In genomic region chr11:68580566-68580965, GRCm38 (mm10) we compare ENCODE assay signal across 26 mouse cellular contexts. TPM values are rescaled to one million over a fixed set of nuclear protein-coding genes. Genes with fewer than 3 reads are reported as not detected.
DNase-seq lines count a peak whose midpoint lies in the region; ATAC-seq lines count a peak whose summit lies in the region.
"Had no signal": no experiment of that assay in that cellular context is flagged by ENCODE, and none has a peak within 500 bp of the region (broad histone marks: within the 10 kb centered on the region; RNA-seq: fewer than 3 reads in every experiment).

No protein-coding gene starts in this region.

- peaks cover 16% of the 10 kb centered on the region for H3K4me1 ChIP-seq in hindbrain, embryonic 14.5 days (replicated peaks; ENCODE audit: control insufficient read depth, insufficient read depth, low read length)
- peaks cover 13% of the 10 kb centered on the region for H3K4me1 ChIP-seq in hindbrain, embryonic 16.5 days (ENCODE audit: control insufficient read depth, insufficient read depth, low read depth, low read length)
- H3K4me1 ChIP-seq in neural tube, embryonic 15.5 days, result peaks cover 9% of the 10 kb centered on the region
- peaks cover 23% of the 10 kb centered on the region for H3K4me1 ChIP-seq in forebrain, embryonic 16.5 days (replicated peaks; ENCODE audit: control insufficient read depth, insufficient read depth, low read length)
- H3K4me1 ChIP-seq: liver, embryonic 15.5 days had no signal

- no peaks in the 10 kb centered on the region for H3K9me3 ChIP-seq in hindbrain, embryonic 14.5 days (ENCODE audit: control insufficient read depth, low read length)
- H3K9me3 ChIP-seq in hindbrain, embryonic 16.5 days (ENCODE audit: control insufficient read depth, low read length), result no peaks in the 10 kb centered on the region
- no peaks in the 10 kb centered on the region for H3K9me3 ChIP-seq in neural tube, embryonic 15.5 days (replicated peaks)
- no peaks in the 10 kb centered on the region for H3K9me3 ChIP-seq in forebrain, embryonic 16.5 days (ENCODE audit: control insufficient read depth, low read length)
- H3K9me3 ChIP-seq: heart, embryonic 13.5 days; liver, embryonic 15.5 days; stomach, embryonic 15.5 days had no signal

- H3K4me3 ChIP-seq in hindbrain, embryonic 14.5 days (replicated peaks; ENCODE audit: low read length), result no peak overlapping the region
- H3K4me3 ChIP-seq in hindbrain, embryonic 16.5 days (ENCODE audit: low read length), result no peak overlapping the region
- no peak overlapping the region for H3K4me3 ChIP-seq in neural tube, embryonic 15.5 days (replicated peaks)
- no peak overlapping the region for H3K4me3 ChIP-seq in forebrain, embryonic 16.5 days (replicated peaks; ENCODE audit: low read length)
- H3K4me3 ChIP-seq: heart, embryonic 13.5 days; liver, embryonic 15.5 days; stomach, embryonic 15.5 days had no signal

- H3K27ac ChIP-seq in hindbrain, embryonic 14.5 days, result 0 out of 2 replicates have a peak overlapping the region, but pooled peaks have one; percentile 15
- H3K27ac ChIP-seq in hindbrain, embryonic 16.5 days (ENCODE audit: low read depth, low read length), result no peak overlapping the region
- H3K27ac ChIP-seq in neural tube, embryonic 15.5 days (replicated peaks), result peak overlapping the region; percentile 57; the same call in 1 of the 2 replicates
- H3K27ac ChIP-seq in forebrain, embryonic 16.5 days (ENCODE audit: low read length), result peak overlapping the region; percentile 31; the same call in 1 of the 2 replicates
- H3K27ac ChIP-seq: liver, embryonic 15.5 days; stomach, embryonic 15.5 days had no signal

- no peaks in the 10 kb centered on the region for H3K27me3 ChIP-seq in hindbrain, embryonic 14.5 days (ENCODE audit: control insufficient read depth, insufficient read depth, low read length)
- H3K27me3 ChIP-seq in hindbrain, embryonic 16.5 days (replicated peaks; ENCODE audit: control insufficient read depth, insufficient read depth, low read length), result no peaks in the 10 kb centered on the region
- no peaks in the 10 kb centered on the region for H3K27me3 ChIP-seq in neural tube, embryonic 15.5 days (replicated peaks)
- no peaks in the 10 kb centered on the region for H3K27me3 ChIP-seq in forebrain, embryonic 16.5 days (replicated peaks; ENCODE audit: control insufficient read depth, insufficient read depth, low read length)
- H3K27me3 ChIP-seq: heart, embryonic 13.5 days; liver, embryonic 15.5 days; stomach, embryonic 15.5 days had no signal

- DNase-seq in hindbrain, embryonic 14.5 days (ENCODE audit: low spot score), result no peak
- DNase-seq in neural tube, embryonic 10.5 days (ENCODE audit: extremely low spot score, low spot score), result no peak
- no peak for DNase-seq in urinary bladder, postnatal 36 days (ENCODE audit: low spot score in 2 of 2)
- no peak for DNase-seq in embryo, embryonic 11 days
- DNase-seq: adrenal gland, adult 8-10 months; cerebellum, adult 11 months; cerebellum, adult 9-10 months; heart, postnatal 10 days; kidney, adult 11 months; kidney, postnatal 14 days; layer of hippocampus, adult 9-11 months; lung, embryonic 14.5 days; lung, postnatal 14 days; retina, postnatal 1 day; right cerebral cortex, postnatal 14 days had no signal

- no peaks in the 10 kb centered on the region for H3K36me3 ChIP-seq in hindbrain, embryonic 14.5 days (replicated peaks; ENCODE audit: control insufficient read depth, insufficient read depth)
- no peaks in the 10 kb centered on the region for H3K36me3 ChIP-seq in hindbrain, embryonic 16.5 days (ENCODE audit: control insufficient read depth, insufficient read depth, low read length)
- H3K36me3 ChIP-seq in neural tube, embryonic 15.5 days, result no peaks in the 10 kb centered on the region
- H3K36me3 ChIP-seq in forebrain, embryonic 16.5 days (ENCODE audit: control insufficient read depth, insufficient read depth), result no peaks in the 10 kb centered on the region
- H3K36me3 ChIP-seq: heart, embryonic 13.5 days; liver, embryonic 15.5 days; stomach, embryonic 15.5 days had no signal

- H3K4me2 ChIP-seq in hindbrain, embryonic 14.5 days (replicated peaks), result no peak overlapping the region
- no peak overlapping the region for H3K4me2 ChIP-seq in hindbrain, embryonic 16.5 days (ENCODE audit: low read length)
- H3K4me2 ChIP-seq in neural tube, embryonic 15.5 days, result no peak overlapping the region
- H3K4me2 ChIP-seq in forebrain, embryonic 16.5 days (ENCODE audit: low read length), result no peak overlapping the region
- H3K4me2 ChIP-seq: heart, embryonic 13.5 days; liver, embryonic 15.5 days; lung, embryonic 14.5 days; stomach, embryonic 15.5 days had no signal

- H3K9ac ChIP-seq in hindbrain, embryonic 14.5 days, result no peak overlapping the region
- H3K9ac ChIP-seq in hindbrain, embryonic 16.5 days (ENCODE audit: low read depth, low read length), result no peak overlapping the region
- no peak overlapping the region for H3K9ac ChIP-seq in neural tube, embryonic 15.5 days (replicated peaks)
- H3K9ac ChIP-seq in forebrain, embryonic 16.5 days (replicated peaks; ENCODE audit: low read depth, low read length), result no peak overlapping the region
- H3K9ac ChIP-seq: heart, embryonic 13.5 days; liver, embryonic 15.5 days; lung, embryonic 14.5 days; stomach, embryonic 15.5 days had no signal

- ATAC-seq in hindbrain, embryonic 14.5 days (ENCODE audit: low FRiP score), result no peak
- ATAC-seq in hindbrain, embryonic 16.5 days, result no peak
- ATAC-seq in neural tube, embryonic 15.5 days (ENCODE audit: low FRiP score), result no peak
- ATAC-seq in forebrain, embryonic 16.5 days, result peak; percentile 32; the same call in 1 of the 2 replicates
- ATAC-seq: activated CD4-positive, CD25-positive, alpha-beta regulatory T cell, adult 4 months; inflammation-experienced regulatory T-cells, adult 6 months had no signal

- WGBS in hindbrain, embryonic 14.5 days, result 46% methylated on average over 6 of the region's 6 CpGs
- WGBS in hindbrain, embryonic 16.5 days, result 44% methylated on average over 6 of the region's 6 CpGs
- 47% methylated on average over 6 of the region's 6 CpGs for WGBS in neural tube, embryonic 15.5 days
- 12% methylated on average over 6 of the region's 6 CpGs for WGBS in forebrain, embryonic 16.5 days

RNA-seq across cellular contexts. Expression of gene Ccdc42, which starts 6.3 kb away (rescaled TPM):
- polyA plus RNA-seq in hindbrain, embryonic 14.5 days (2014; fragmentation: Nextera tagmentation; extraction: Ambion mirVana), result 0.25 and 0.27 TPM in 2 replicates
- polyA plus RNA-seq in hindbrain, embryonic 16.5 days (2015; fragmentation: Nextera tagmentation; extraction: Ambion mirVana), result 0.36 TPM in 1 of 2 replicates, not detected in the other
- polyA plus RNA-seq in neural tube, embryonic 15.5 days (2015; fragmentation: Nextera tagmentation; extraction: Ambion mirVana), result 0.20 TPM in 1 of 2 replicates, not detected in the other
- polyA plus RNA-seq in forebrain, embryonic 16.5 days (2015; fragmentation: Nextera tagmentation; extraction: Ambion mirVana), result 0.58 TPM in 1 of 2 replicates, not detected in the other
- polyA plus RNA-seq: activated CD4-positive, CD25-positive, alpha-beta regulatory T cell, adult 4 months; inflammation-experienced regulatory T-cells, adult 6 months; liver, adult 2 months; liver, embryonic 15.5 days; neural tube, embryonic 14.5 days had no signal

RNA-seq across cellular contexts. Expression of gene Mfsd6l, which starts 24.6 kb away (rescaled TPM):
- not detected in 2 replicates for polyA plus RNA-seq in hindbrain, embryonic 14.5 days (2014; fragmentation: Nextera tagmentation; extraction: Ambion mirVana)
- 0.07 and 0.08 TPM in 2 replicates for polyA plus RNA-seq in hindbrain, embryonic 16.5 days (2015; fragmentation: Nextera tagmentation; extraction: Ambion mirVana)
- 0.23 TPM in 1 of 2 replicates, not detected in the other for polyA plus RNA-seq in neural tube, embryonic 15.5 days (2015; fragmentation: Nextera tagmentation; extraction: Ambion mirVana)
- not detected in 2 replicates for polyA plus RNA-seq in forebrain, embryonic 16.5 days (2015; fragmentation: Nextera tagmentation; extraction: Ambion mirVana)
- polyA plus RNA-seq: activated CD4-positive, CD25-positive, alpha-beta regulatory T cell, adult 4 months; heart, embryonic 13.5 days; inflammation-experienced regulatory T-cells, adult 6 months; limb, embryonic 11.5 days; liver, embryonic 15.5 days; neural tube, embryonic 14.5 days had no signal
